Mouse (Mus musculus) bone marrow macrophage, adult 2 months (primary cell): Measurements from ENCODE around the gene Epm2aip1.

Experiments
- CTCF ChIP-seq: IDR thresholded peaks from 2 replicates; pipeline ENCODE4 v1.5.1; 2012; ENCODE audit warnings: low read depth, mild to moderate bottlenecking, low read length, moderate library complexity
- POLR2A ChIP-seq: IDR thresholded peaks from 2 replicates; pipeline ENCODE4 v1.6.1; 2012; ENCODE audit warnings: mild to moderate bottlenecking, low read depth, low read length, borderline replicate concordance

- TF ChIP-seq CTCF (peak; percentile 95), POLR2A (no peak)
These were observed 42.5 kb downstream of the Epm2aip1 start for GRCm38 (mm10) chr9:111314219-111314618.
